ENCODE assay signal across 9 mouse cellular contexts in genomic region chr9:20868448-20869001, GRCm38 (mm10). TPM values are rescaled to one million over a fixed set of nuclear protein-coding genes. Genes with fewer than 3 reads are reported as not detected.
DNase-seq lines count a peak whose midpoint lies in the region; ATAC-seq lines count a peak whose summit lies in the region.
"Had no signal": no experiment of that assay in that cellular context is flagged by ENCODE, and none has a peak within 500 bp of the region (broad histone marks: within the 10 kb centered on the region; RNA-seq: fewer than 3 reads in every experiment).

Gene A230050P20Rik (plus strand): TSS chr9:20868642.

- ATAC-seq in intestine, embryonic 15.5 days = peak; percentile 63
- peak; percentile 59; the same call in 1 of the 2 replicates for ATAC-seq in stomach, embryonic 15.5 days (ENCODE audit: insufficient read depth, low FRiP score, low read depth)
- ATAC-seq: Patski had no signal

- peak within 1 kb of the TSS; percentile 86 for H3K4me2 ChIP-seq in intestine, embryonic 15.5 days (replicated peaks)
- peak within 1 kb of the TSS; percentile 86 for H3K4me2 ChIP-seq in stomach, embryonic 15.5 days

- peak; percentile 75 to 81 for DNase-seq in left cerebral cortex, adult 18-20 months (ENCODE audit: low spot score in 2 of 2)
- DNase-seq in left cerebral cortex, adult 11 months (ENCODE audit: low spot score) = no peak
- DNase-seq in cerebellum, adult 18-20 months = peak; percentile 71 to 80
- peak; percentile 78 to 79 for DNase-seq in frontal cortex, postnatal 36 days (ENCODE audit: low spot score in 2 of 2)
- DNase-seq in limb, embryonic 10.5 days (ENCODE audit: low spot score) = peak; percentile 41
- DNase-seq in mesoderm, embryonic 11.5 days (ENCODE audit: low read depth, low spot score) = peak; percentile 34

- H3K9me3 ChIP-seq in intestine, embryonic 15.5 days = no peaks in the 10 kb centered on the region
- no peaks in the 10 kb centered on the region for H3K9me3 ChIP-seq in limb, embryonic 10.5 days (replicated peaks)
- H3K9me3 ChIP-seq in stomach, embryonic 15.5 days = no peaks in the 10 kb centered on the region

- 7% methylated on average over 53 of the region's 53 CpGs for WGBS in intestine, embryonic 15.5 days
- WGBS in limb, embryonic 10.5 days = 11% methylated on average over 53 of the region's 53 CpGs
- 7% methylated on average over 53 of the region's 53 CpGs for WGBS in stomach, embryonic 15.5 days

- H3K4me1 ChIP-seq in intestine, embryonic 15.5 days (replicated peaks) = peaks cover 5% of the 10 kb centered on the region; the same call in 1 of the 2 replicates
- peaks cover 12% of the 10 kb centered on the region for H3K4me1 ChIP-seq in limb, embryonic 10.5 days
- peaks cover 11% of the 10 kb centered on the region; the same call in 1 of the 2 replicates for H3K4me1 ChIP-seq in stomach, embryonic 15.5 days

- H3K27me3 ChIP-seq in intestine, embryonic 15.5 days (replicated peaks) = peaks cover 13% of the 10 kb centered on the region; the same call in 1 of the 2 replicates
- H3K27me3 ChIP-seq in limb, embryonic 10.5 days (ENCODE audit: low read depth, poor library complexity, severe bottlenecking) = peaks cover 60% of the 10 kb centered on the region
- peaks cover 19% of the 10 kb centered on the region; the same call in 1 of the 2 replicates for H3K27me3 ChIP-seq in stomach, embryonic 15.5 days (replicated peaks)

- peak within 1 kb of the TSS; percentile 53 for H3K4me3 ChIP-seq in intestine, embryonic 15.5 days (replicated peaks)
- H3K4me3 ChIP-seq in limb, embryonic 10.5 days = peak within 1 kb of the TSS; percentile 47
- H3K4me3 ChIP-seq in stomach, embryonic 15.5 days (replicated peaks) = peak within 1 kb of the TSS; percentile 63

- H3K27ac ChIP-seq in intestine, embryonic 15.5 days = no peak within 1 kb of the TSS
- H3K27ac ChIP-seq in limb, embryonic 10.5 days = no peak within 1 kb of the TSS
- H3K27ac ChIP-seq in stomach, embryonic 15.5 days = no peak within 1 kb of the TSS

- no peaks in the 10 kb centered on the region for H3K36me3 ChIP-seq in intestine, embryonic 15.5 days
- H3K36me3 ChIP-seq in limb, embryonic 10.5 days = no peaks in the 10 kb centered on the region
- 0 out of 2 replicates have a peak, but pooled peaks cover 3% of the 10 kb centered on the region for H3K36me3 ChIP-seq in stomach, embryonic 15.5 days

- peak within 1 kb of the TSS; percentile 60 for H3K9ac ChIP-seq in intestine, embryonic 15.5 days
- H3K9ac ChIP-seq in stomach, embryonic 15.5 days = peak within 1 kb of the TSS; percentile 54

RNA-seq across cellular contexts. Expression of gene A230050P20Rik, which starts in this region (rescaled TPM):
- total RNA-seq in left cerebral cortex, adult 18-20 months (2021) = 10 to 100 TPM; 68.5 to 85.5 TPM
- 15.0 and 19.8 TPM in 2 replicates for polyA plus RNA-seq in intestine, embryonic 15.5 days (2015; fragmentation: Nextera tagmentation; extraction: Ambion mirVana)
- polyA plus RNA-seq in limb, embryonic 10.5 days (2016; fragmentation: Nextera tagmentation; extraction: Ambion mirVana) = 1.7 and 1.8 TPM in 2 replicates
- polyA plus RNA-seq in stomach, embryonic 15.5 days (2015; fragmentation: Nextera tagmentation; extraction: Ambion mirVana) = 20.7 and 21.2 TPM in 2 replicates
